Mouse (Mus musculus): ENCODE measurements around the gene Pagr1b. TPM values are rescaled to one million over a fixed set of nuclear protein-coding genes. Genes with fewer than 3 reads are reported as not detected.

The Pagr1b gene
- total RNA-seq, 2 experiments from 2014 or later = 3.0 TPM; not detected in 1

Small RNAs within 50 kb of the gene (microRNA-seq; reads per million reads assigned to microRNA genes)
- not detected for gene Gm44343

Other genes with a start within 250 kb of the Pagr1b start
- 100 to 1,000 TPM in 1 of 2 experiments, 10 to 100 TPM in 1; 88.9 to 157 TPM for gene Ypel3, start 239.5 kb downstream of the Pagr1b start, total RNA-seq (2021)
- gene Tbx6, start 235.0 kb downstream of the Pagr1b start, total RNA-seq (2021) = under 1 TPM; 0.46 to 0.70 TPM
- 10 to 100 TPM; 81.0 to 86.5 TPM for gene Ppp4c, start 224.0 kb downstream of the Pagr1b start, total RNA-seq (2021)
- 10 to 100 TPM; 15.3 to 21.2 TPM for gene Fam57b, start 218.8 kb downstream of the Pagr1b start, total RNA-seq (2021)
- not detected for gene 4930451I11Rik, start 184.8 kb downstream of the Pagr1b start, total RNA-seq (2021)
- under 1 TPM; 0.43 to 0.50 TPM for gene Doc2a, start 169.1 kb downstream of the Pagr1b start, total RNA-seq (2021)
- gene Hirip3, start 154.5 kb downstream of the Pagr1b start, total RNA-seq (2021) = 10 to 100 TPM; 14.5 to 16.0 TPM
- 10 to 100 TPM; 39.7 to 45.0 TPM for gene Ino80e, start 154.1 kb downstream of the Pagr1b start, total RNA-seq (2021)
- 10 to 100 TPM; 54.9 to 81.3 TPM for gene Taok2, start 131.8 kb downstream of the Pagr1b start, total RNA-seq (2021)
- 10 to 100 TPM; 27.3 to 32.4 TPM for gene Tmem219, start 93.6 kb downstream of the Pagr1b start, total RNA-seq (2021)
- 10 to 100 TPM; 23.7 to 31.9 TPM for gene Kctd13, start 87.6 kb downstream of the Pagr1b start, total RNA-seq (2021)
- gene Asphd1, start 66.9 kb downstream of the Pagr1b start, total RNA-seq (2021) = 1 to 10 TPM; 1.6 to 2.4 TPM
- 100 to 1,000 TPM in 1 of 2 experiments, 10 to 100 TPM in 1; 47.1 to 108 TPM for gene Sez6l2, start 65.9 kb downstream of the Pagr1b start, total RNA-seq (2021)
- gene Cdipt, start 40.6 kb downstream of the Pagr1b start, total RNA-seq (2021) = 10 to 100 TPM; 85.1 to 93.1 TPM
- under 1 TPM; 0.60 to 0.69 TPM for gene Cdiptos, start 40.4 kb downstream of the Pagr1b start, total RNA-seq (2021)
- 100 to 1,000 TPM; 102 to 129 TPM for gene Mvp, start 1.9 kb downstream of the Pagr1b start, total RNA-seq (2021)
- gene Pagr1a, start 868 bp upstream of the Pagr1b start, total RNA-seq (2021) = 10 to 100 TPM in 1 of 2 experiments, 1 to 10 TPM in 1; 4.4 to 15.1 TPM
- gene Gm42742, start 4.6 kb upstream of the Pagr1b start, total RNA-seq (2021) = 10 to 100 TPM; 28.9 to 29.6 TPM
- 1 to 10 TPM; 1.9 to 2.9 TPM for gene Prrt2, start 4.7 kb upstream of the Pagr1b start, total RNA-seq (2021)
- 100 to 1,000 TPM; 120 to 126 TPM for gene Maz, start 10.6 kb upstream of the Pagr1b start, total RNA-seq (2021)
- gene Kif22, start 26.0 kb upstream of the Pagr1b start, total RNA-seq (2021) = 1 to 10 TPM; 5.7 to 6.8 TPM
- gene Zg16, start 70.8 kb upstream of the Pagr1b start, total RNA-seq (2021) = not detected
- 1 to 10 TPM in 1 of 2 experiments, under 1 TPM in 1; 0.89 to 1.1 TPM for gene AI467606, start 74.9 kb upstream of the Pagr1b start, total RNA-seq (2021)
- gene Qprt, start 105.7 kb upstream of the Pagr1b start, total RNA-seq (2021) = under 1 TPM; 0.26 to 0.40 TPM
- 1 to 10 TPM in 1 of 2 experiments, under 1 TPM in 1; 0.70 to 1.3 TPM for gene Spn, start 121.3 kb upstream of the Pagr1b start, total RNA-seq (2021)
- gene Cd2bp2, start 179.6 kb upstream of the Pagr1b start, total RNA-seq (2021) = 10 to 100 TPM; 59.3 to 61.0 TPM
- 10 to 100 TPM; 40.7 to 48.4 TPM for gene Tbc1d10b, start 192.0 kb upstream of the Pagr1b start, total RNA-seq (2021)
- 1 to 10 TPM; 1.9 to 2.7 TPM for gene Mylpf, start 192.4 kb upstream of the Pagr1b start, total RNA-seq (2021)
- gene Zfp553, start 216.6 kb upstream of the Pagr1b start, total RNA-seq (2021) = 10 to 100 TPM; 10.1 to 11.9 TPM
- 1 to 10 TPM; 5.6 to 7.9 TPM for gene Sept1, start 216.6 kb upstream of the Pagr1b start, total RNA-seq (2021)
- gene Zfp771, start 227.8 kb upstream of the Pagr1b start, total RNA-seq (2021) = 10 to 100 TPM; 28.0 to 34.2 TPM
- gene Dctpp1, start 244.2 kb upstream of the Pagr1b start, total RNA-seq (2021) = 10 to 100 TPM; 27.8 to 49.1 TPM

Measured in adrenal gland, postnatal 36 days (tissue).